Mouse (Mus musculus) heart, postnatal 0 days (tissue): ENCODE results near the gene Bnipl. TPM values are rescaled to one million over a fixed set of nuclear protein-coding genes. Genes with fewer than 3 reads are reported as not detected.

Experiments used
- ATAC-seq: fragments of 200-750 bp; cut with Nextera tagmentation; 2 replicates; pipeline ENCODE4 v1.8.0; 2017; ENCODE audit warnings: low read depth, moderate number of reproducible peaks, moderate library complexity; ENCODE audit not compliant: insufficient read depth
- DNase-seq: peaks from one replicate; pipeline ENCODE4 v3.0.0-alpha.2; 2016; ENCODE audit warnings: low spot score
- H3K27ac ChIP-seq: fragments of 300-500 bp; sonication (generic); 2 replicates; pipeline ENCODE4 v1.5.1; 2014; ENCODE audit warnings: low read depth, mild to moderate bottlenecking
- H3K27me3 ChIP-seq: fragments of 300-500 bp; sonication (generic); 2 replicates; pipeline ENCODE4 v1.6.1; 2014; ENCODE audit warnings: low read length, mixed read lengths; ENCODE audit not compliant: control insufficient read depth, insufficient read depth
- H3K36me3 ChIP-seq: fragments of 300-500 bp; sonication (generic); replicated peaks from 2 replicates; pipeline ENCODE4 v1.6.1; 2014; ENCODE audit warnings: low read length, mixed read lengths; ENCODE audit not compliant: control insufficient read depth, insufficient read depth
- H3K4me1 ChIP-seq: fragments of 300-500 bp; sonication (generic); 2 replicates; pipeline ENCODE4 v1.6.1; 2014; ENCODE audit warnings: antibody characterized with exemption; ENCODE audit not compliant: control insufficient read depth, insufficient read depth
- H3K4me2 ChIP-seq: fragments of 300-500 bp; sonication (generic); 2 replicates; pipeline ENCODE4 v1.6.1; 2014; ENCODE audit warnings: low read depth, mild to moderate bottlenecking, low read length, moderate library complexity
- H3K4me3 ChIP-seq: fragments of 300-500 bp; sonication (generic); 2 replicates; pipeline ENCODE4 v1.5.1; 2014; ENCODE audit warnings: low read depth, low read length
- H3K9ac ChIP-seq: fragments of 300-500 bp; sonication (generic); replicated peaks from 2 replicates; pipeline ENCODE4 v1.6.1; 2014; ENCODE audit warnings: low read depth, low read length, mixed read lengths
- H3K9me3 ChIP-seq: fragments of 300-500 bp; sonication (generic); replicated peaks from 2 replicates; pipeline ENCODE4 v1.6.1; 2016; ENCODE audit warnings: low read length; ENCODE audit not compliant: control insufficient read depth
- CTCF ChIP-seq: IDR thresholded peaks from 2 replicates; pipeline ENCODE4 v1.5.1; 2016; ENCODE audit warnings: antibody characterized with exemption, control low read depth, low read depth
- EP300 ChIP-seq: IDR thresholded peaks from 2 replicates; pipeline ENCODE4 v1.6.1; 2016; ENCODE audit warnings: antibody characterized with exemption, low read depth
- WGBS: fragments of 180-500 bp; shearing (Covaris S2); extraction: QIAGEN DNeasy Blood & Tissue Kit; methylation state at CpG from one replicate; pipeline ENCODE4 v1.1.7; 2014; 5-methylcytosine and 5-hydroxymethylcytosine counted together
- polyA plus RNA-seq: library from polyadenylated mRNA; unstranded; fragments of >200 nt; fragmentation: Nextera tagmentation; extraction: Ambion mirVana; gene quantifications from 2 replicates; pipeline ENCODE4 v1.2.1, GENCODE M21; 2015
- total RNA-seq: library from RNA; depleted of rRNA; stranded (reverse); fragments of >200 nt; gene quantifications from 2 replicates; pipeline ENCODE4 v1.2.3, GENCODE M21; 2014; ENCODE audit warnings: low replicate concordance

Gene Bnipl
- total and polyA plus RNA-seq, 2 experiments from 2014 or later: 3.9 TPM; not detected in 1

- Histone ChIP-seq H3K27me3 (no peaks in the 10 kb centered on the region), H3K4me3 (no peak overlapping the region), H3K9me3 (no peaks in the 10 kb centered on the region), H3K4me2 (no peak overlapping the region), H3K36me3 (peaks cover 25% of the 10 kb centered on the region), H3K9ac (no peak overlapping the region), H3K27ac (no peak overlapping the region), H3K4me1 (no peaks in the 10 kb centered on the region)
- no peak for DNase-seq
- 76% methylated on average over 12 of the region's 12 CpGs for WGBS
- TF ChIP-seq EP300: no peak
- no peak for TF ChIP-seq CTCF
- ATAC-seq: no peak
Observed at GRCm38 (mm10) chr3:95270766-95271364, 19.9 kb upstream of the Bnipl start.

DNA sequence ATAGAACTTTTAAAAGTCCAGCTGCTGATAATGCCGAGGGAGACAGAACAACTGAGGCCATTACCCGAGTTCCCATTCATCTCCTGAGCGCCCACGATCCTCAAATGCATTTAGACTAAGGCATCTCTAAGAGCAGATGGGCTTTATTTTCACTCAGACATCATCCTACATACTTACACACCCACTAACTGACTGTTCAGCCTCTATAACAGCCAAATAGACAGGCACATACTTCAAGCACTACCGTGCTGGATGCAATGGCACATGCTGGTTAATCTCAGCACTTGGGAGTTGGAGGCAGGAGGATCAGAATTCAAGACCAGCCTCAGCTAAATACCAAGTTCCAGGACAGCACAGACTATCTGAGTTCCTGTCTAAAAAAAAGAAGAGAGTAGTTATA, 18.8 kb upstream of the Bnipl start:
- Histone ChIP-seq H3K9me3 (no peaks in the 10 kb centered on the region), H3K4me2 (no peak overlapping the region), H3K36me3 (peaks cover 31% of the 10 kb centered on the region), H3K4me1 (no peaks in the 10 kb centered on the region), H3K9ac (no peak overlapping the region), H3K27ac (no peak overlapping the region), H3K4me3 (no peak overlapping the region), H3K27me3 (no peaks in the 10 kb centered on the region)
- TF ChIP-seq EP300 (no peak), CTCF (no peak)
- ATAC-seq (no peak), DNase-seq (no peak)
- 64% methylated on average over 5 of the region's 5 CpGs for WGBS

GRCm38 (mm10) chr3:95267855-95268254, 16.9 kb upstream of the Bnipl start:
- DNase-seq (no peak), ATAC-seq (no peak)
- no peak overlapping the region for H3K4me3 ChIP-seq
- H3K9me3 ChIP-seq: no peaks in the 10 kb centered on the region
- peaks cover 49% of the 10 kb centered on the region for H3K36me3 ChIP-seq
- no peaks in the 10 kb centered on the region for H3K4me1 ChIP-seq
- H3K4me2 ChIP-seq: no peak overlapping the region
- H3K27ac ChIP-seq: no peak overlapping the region
- no peak overlapping the region for H3K9ac ChIP-seq
- H3K27me3 ChIP-seq: no peaks in the 10 kb centered on the region
- TF ChIP-seq CTCF (no peak), EP300 (no peak)

DNA sequence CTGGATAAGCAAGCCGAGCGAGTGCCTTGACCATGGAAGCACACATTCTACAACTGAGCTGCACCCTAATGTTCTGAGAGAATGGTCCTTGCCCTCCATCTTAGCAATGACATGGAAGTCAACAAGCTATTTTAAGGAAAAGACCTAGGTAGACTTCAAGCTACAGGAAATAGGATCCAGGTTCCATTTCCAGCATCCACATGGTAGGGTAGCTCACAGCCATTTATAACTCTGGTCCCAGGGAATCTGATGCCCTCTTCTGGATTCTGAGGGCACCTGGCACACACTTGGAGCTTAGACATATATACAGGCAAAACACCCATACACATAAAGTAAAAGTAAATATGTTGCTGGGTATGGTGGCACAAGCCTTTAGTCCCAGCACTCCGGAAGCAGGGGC, 15.1 kb upstream of the Bnipl start:
- Histone ChIP-seq H3K4me2 (no peak overlapping the region), H3K27ac (no peak overlapping the region), H3K36me3 (peaks cover 63% of the 10 kb centered on the region), H3K27me3 (no peaks in the 10 kb centered on the region), H3K9me3 (no peaks in the 10 kb centered on the region), H3K9ac (no peak overlapping the region), H3K4me3 (no peak overlapping the region), H3K4me1 (no peaks in the 10 kb centered on the region)
- DNase-seq (no peak), ATAC-seq (no peak)
- no peak for TF ChIP-seq EP300
- TF ChIP-seq CTCF: no peak
- 95% methylated on average over 3 of the region's 3 CpGs for WGBS

DNA sequence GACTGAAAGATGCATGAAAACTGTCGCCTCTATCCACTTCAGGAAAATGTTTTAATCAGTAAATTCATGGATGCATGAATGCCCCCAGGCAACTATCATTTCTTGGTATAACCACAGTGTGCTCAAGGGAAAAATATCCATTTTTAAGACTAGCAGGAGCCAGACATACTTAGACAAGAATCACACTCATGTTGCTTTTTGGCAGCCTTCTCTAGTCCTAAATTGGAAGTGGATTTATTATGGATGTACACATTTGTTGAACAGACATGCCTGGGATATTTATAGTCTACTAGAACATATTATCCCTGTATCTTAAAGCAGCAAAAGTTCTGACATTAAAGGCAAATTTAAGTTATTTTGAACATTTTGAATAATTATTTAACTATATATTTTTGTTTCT, 13.7 kb upstream of the Bnipl start:
- ATAC-seq: no peak
- Histone ChIP-seq H3K4me3 (no peak overlapping the region), H3K4me1 (no peaks in the 10 kb centered on the region), H3K9me3 (no peaks in the 10 kb centered on the region), H3K36me3 (peaks cover 73% of the 10 kb centered on the region), H3K27ac (no peak overlapping the region), H3K4me2 (no peak overlapping the region), H3K27me3 (no peaks in the 10 kb centered on the region), H3K9ac (no peak overlapping the region)
- TF ChIP-seq EP300 (no peak), CTCF (no peak)
- WGBS: 74% methylated on average over 1 of the region's 1 CpGs
- no peak for DNase-seq

GRCm38 (mm10) chr3:95263089-95263739, 12.2 kb upstream of the Bnipl start:
- H3K9me3 ChIP-seq: no peaks in the 10 kb centered on the region
- ATAC-seq (peak; percentile 66), DNase-seq (no peak)
- H3K36me3 ChIP-seq: peaks cover 77% of the 10 kb centered on the region
- no peaks in the 10 kb centered on the region for H3K4me1 ChIP-seq
- no peak overlapping the region for H3K9ac ChIP-seq
- H3K27me3 ChIP-seq: no peaks in the 10 kb centered on the region
- WGBS: 49% methylated on average over 11 of the region's 11 CpGs
- TF ChIP-seq CTCF (peak; percentile 69), EP300 (no peak)
- H3K4me3 ChIP-seq: no peak overlapping the region
- no peak overlapping the region for H3K27ac ChIP-seq
- no peak overlapping the region for H3K4me2 ChIP-seq
